23 mouse cellular contexts compared by ENCODE assay signal in genomic region chr14:118836754-118837153, GRCm38 (mm10). TPM values are rescaled to one million over a fixed set of nuclear protein-coding genes. Genes with fewer than 3 reads are reported as not detected.
DNase-seq lines count a peak whose midpoint lies in the region; ATAC-seq and TF ChIP-seq lines count a peak whose summit lies in the region.
"Had no signal": no experiment of that assay in that cellular context is flagged by ENCODE, and none has a peak within 500 bp of the region (broad histone marks: within the 10 kb centered on the region; RNA-seq: fewer than 3 reads in every experiment).

No protein-coding gene starts in this region.

- H3K36me3 ChIP-seq in stomach, embryonic 15.5 days: no peaks in the 10 kb centered on the region
- H3K36me3 ChIP-seq in stomach, postnatal 0 days (ENCODE audit: control insufficient read depth, insufficient read depth, low read length): no peaks in the 10 kb centered on the region
- H3K36me3 ChIP-seq in liver, embryonic 13.5 days: no peaks in the 10 kb centered on the region
- H3K36me3 ChIP-seq in forebrain, embryonic 12.5 days (replicated peaks): no peaks in the 10 kb centered on the region
- H3K36me3 ChIP-seq: heart, embryonic 15.5 days; limb, embryonic 13.5 days had no signal

- no peak for TF ChIP-seq CTCF in stomach, postnatal 0 days (IDR thresholded peaks at IDR 0.05; ENCODE audit: low read depth)

- peak; percentile 67; the same call in 1 of the 2 replicates for ATAC-seq in stomach, embryonic 15.5 days (ENCODE audit: insufficient read depth, low FRiP score, low read depth)
- ATAC-seq in stomach, postnatal 0 days (ENCODE audit: low FRiP score, low TSS enrichment): no peak
- peak; percentile 84 for ATAC-seq in common myeloid progenitor, adult 5-6 weeks (replicated peaks; ENCODE audit: low read depth, poor library complexity, severe bottlenecking)
- ATAC-seq in liver, embryonic 13.5 days (ENCODE audit: low read depth): peak; percentile 97
- ATAC-seq in megakaryocyte-erythroid progenitor cell, adult 5-6 weeks (replicated peaks; ENCODE audit: low FRiP score, low TSS enrichment, poor library complexity, severe bottlenecking): peak; percentile 99
- no peak for ATAC-seq in forebrain, embryonic 12.5 days (ENCODE audit: low FRiP score)
- ATAC-seq: forebrain, embryonic 13.5 days; hindbrain, postnatal 0 days; intestine, postnatal 0 days; Patski had no signal

- no peaks in the 10 kb centered on the region for H3K27me3 ChIP-seq in stomach, embryonic 15.5 days (replicated peaks)
- H3K27me3 ChIP-seq in stomach, postnatal 0 days (ENCODE audit: control insufficient read depth, insufficient read depth, low read length): no peaks in the 10 kb centered on the region
- H3K27me3 ChIP-seq in liver, embryonic 13.5 days: no peaks in the 10 kb centered on the region
- peaks cover 18% of the 10 kb centered on the region for H3K27me3 ChIP-seq in forebrain, embryonic 12.5 days
- H3K27me3 ChIP-seq: forebrain, embryonic 13.5 days; heart, embryonic 15.5 days; limb, embryonic 13.5 days; Patski had no signal

- H3K4me3 ChIP-seq in stomach, embryonic 15.5 days (replicated peaks): no peak overlapping the region
- no peak overlapping the region for H3K4me3 ChIP-seq in stomach, postnatal 0 days (ENCODE audit: low read depth, low read length)
- no peak overlapping the region for H3K4me3 ChIP-seq in liver, embryonic 13.5 days (replicated peaks)
- H3K4me3 ChIP-seq in forebrain, embryonic 12.5 days (replicated peaks): no peak overlapping the region
- H3K4me3 ChIP-seq: forebrain, embryonic 13.5 days; heart, embryonic 15.5 days; limb, embryonic 13.5 days had no signal

- H3K4me1 ChIP-seq in stomach, embryonic 15.5 days: peaks cover 7% of the 10 kb centered on the region
- H3K4me1 ChIP-seq in stomach, postnatal 0 days (replicated peaks; ENCODE audit: control insufficient read depth, insufficient read depth): no peaks in the 10 kb centered on the region
- peaks cover 28% of the 10 kb centered on the region for H3K4me1 ChIP-seq in liver, embryonic 13.5 days (replicated peaks)
- peaks cover 6% of the 10 kb centered on the region for H3K4me1 ChIP-seq in forebrain, embryonic 12.5 days
- H3K4me1 ChIP-seq: heart, embryonic 15.5 days had no signal

- H3K27ac ChIP-seq in stomach, embryonic 15.5 days: no peak overlapping the region
- no peak overlapping the region for H3K27ac ChIP-seq in stomach, postnatal 0 days (replicated peaks)
- no peak overlapping the region; the same call in 1 of the 2 replicates for H3K27ac ChIP-seq in liver, embryonic 13.5 days
- H3K27ac ChIP-seq in forebrain, embryonic 12.5 days: no peak overlapping the region
- H3K27ac ChIP-seq: forebrain, embryonic 13.5 days; heart, embryonic 15.5 days; hindbrain, postnatal 0 days; limb, embryonic 13.5 days had no signal

- no peak overlapping the region for H3K4me2 ChIP-seq in stomach, embryonic 15.5 days
- H3K4me2 ChIP-seq in stomach, postnatal 0 days (replicated peaks; ENCODE audit: low read depth): no peak overlapping the region
- H3K4me2 ChIP-seq in liver, embryonic 13.5 days: peak overlapping the region; percentile 10; the same call in 1 of the 2 replicates
- H3K4me2 ChIP-seq in forebrain, embryonic 12.5 days: no peak overlapping the region
- H3K4me2 ChIP-seq: forebrain, embryonic 13.5 days; heart, embryonic 15.5 days; limb, embryonic 13.5 days had no signal

- H3K9me3 ChIP-seq in stomach, embryonic 15.5 days: no peaks in the 10 kb centered on the region
- H3K9me3 ChIP-seq in stomach, postnatal 0 days (ENCODE audit: control insufficient read depth, low read length): no peaks in the 10 kb centered on the region
- H3K9me3 ChIP-seq in liver, embryonic 13.5 days (replicated peaks): no peaks in the 10 kb centered on the region
- H3K9me3 ChIP-seq in forebrain, embryonic 12.5 days: no peaks in the 10 kb centered on the region
- H3K9me3 ChIP-seq: forebrain, embryonic 13.5 days; heart, embryonic 15.5 days; limb, embryonic 13.5 days had no signal

- TF ChIP-seq EP300 in stomach, postnatal 0 days (optimal IDR thresholded peaks at IDR 0.05): no peak

- no peak overlapping the region for H3K9ac ChIP-seq in stomach, embryonic 15.5 days
- H3K9ac ChIP-seq in stomach, postnatal 0 days (ENCODE audit: low read length): no peak overlapping the region
- H3K9ac ChIP-seq in liver, embryonic 13.5 days: no peak overlapping the region
- no peak overlapping the region for H3K9ac ChIP-seq in forebrain, embryonic 12.5 days
- H3K9ac ChIP-seq: forebrain, embryonic 13.5 days; heart, embryonic 15.5 days; limb, embryonic 13.5 days had no signal

- no peak for DNase-seq in stomach, postnatal 0 days (ENCODE audit: low spot score)
- peak; percentile 15 for DNase-seq in liver, embryonic 13.5 days
- DNase-seq in right cerebral cortex, adult 18-20 months: no peak
- no peak for DNase-seq in layer of hippocampus, postnatal 10 days (ENCODE audit: low spot score in 2 of 2)
- DNase-seq: adrenal gland, postnatal 36 days; B cell, adult 2 months; cerebellum, adult 2 months; cerebellum, postnatal 36 days; gastrocnemius, postnatal 14 days; heart, postnatal 4 days; kidney, postnatal 10 days; layer of hippocampus, postnatal 36 days; thymus, adult 18-20 months had no signal

- WGBS in stomach, embryonic 15.5 days: 83% methylated on average over 7 of the region's 7 CpGs
- WGBS in stomach, postnatal 0 days: 76% methylated on average over 7 of the region's 7 CpGs
- WGBS in liver, embryonic 13.5 days (ENCODE audit: insufficient replicate concordance): 32% methylated on average over 7 of the region's 7 CpGs
- WGBS in forebrain, embryonic 12.5 days: 92% methylated on average over 7 of the region's 7 CpGs

RNA-seq across cellular contexts. Expression of gene Cldn10, which starts 49.0 kb away (rescaled TPM):
- polyA plus RNA-seq in stomach, embryonic 15.5 days (2015; fragmentation: Nextera tagmentation; extraction: Ambion mirVana): 70.1 and 90.5 TPM in 2 replicates
- polyA plus RNA-seq in stomach, postnatal 0 days (2015; fragmentation: Nextera tagmentation; extraction: Ambion mirVana): 8.2 and 8.4 TPM in 2 replicates
- total RNA-seq in common myeloid progenitor, adult 5-6 weeks (2017): 0.05 TPM in 1 of 2 replicates, not detected in the other
- polyA plus RNA-seq in liver, embryonic 13.5 days (2015; fragmentation: Nextera tagmentation; extraction: Ambion mirVana): 0.20 and 0.51 TPM in 2 replicates
- total RNA-seq in megakaryocyte-erythroid progenitor cell, adult 5-6 weeks (2014; fragmentation: Nextera tagmentation): 1.1 and 1.6 TPM in 2 replicates
- total RNA-seq in megakaryocyte-erythroid progenitor cell, adult 5-6 weeks (2017): 0.46 and 4.5 TPM in 2 replicates
- polyA plus RNA-seq in forebrain, embryonic 12.5 days (2016; fragmentation: Nextera tagmentation; extraction: Ambion mirVana): 0.56 and 0.68 TPM in 2 replicates
- total RNA-seq in layer of hippocampus, postnatal 10 days (2021): 10 to 100 TPM; 16.6 to 19.4 TPM
- total RNA-seq: gastrocnemius, postnatal 14 days had no signal
- polyA plus RNA-seq: Patski had no signal

Comparison
In these comparisons a context has a peak if more than half of its experiments do, and no peak if none do; other contexts are left out.
1. ATAC-seq: peak in stomach, embryonic 15.5 days (single experiment), common myeloid progenitor, adult 5-6 weeks (single experiment), liver, embryonic 13.5 days (single experiment) and megakaryocyte-erythroid progenitor cell, adult 5-6 weeks (single experiment); none in stomach, postnatal 0 days (single experiment) and forebrain, embryonic 12.5 days (single experiment).